Mouse (Mus musculus) left cerebral cortex, postnatal 25 days (tissue): ENCODE measurements at regions not wholly inside any gene's neighbourhood (a gene's known extent, or its start where the extent isn't known, plus 50 kb on each side); places are given as distances from the start of the nearest gene placed in this dataset.

Experiments used
- DNase-seq, 2 experiments: peaks; one replicate each; pipeline ENCODE4 v3.0.0; 2022; ENCODE audit warnings: low spot score in 2 of 2, mixed read lengths in 1 of 2
- intact Hi-C: fragments of 180-260 bp; cut with DNase I; formaldehyde crosslinking; loops from one replicate; pipeline ENCODE4 v1.15.1; 2025

GRCm38 (mm10) chr3:36291971-36292370 is 69.9 kb upstream of the Qrfpr start:
- intact Hi-C loops, result no loop called here
- DNase-seq, result no peak

GRCm38 (mm10) chr3:36284066-36284465 is 62.0 kb upstream of the Qrfpr start:
- no peak for DNase-seq

GRCm38 (mm10) chr3:36275502-36275901 is 53.4 kb upstream of the Qrfpr start:
- DNase-seq, result no peak
- intact Hi-C loops, result no loop called here

More at GRCm38 (mm10) chr3:36284066-36284465, 62.0 kb upstream of the Qrfpr start:
- intact Hi-C loops, result no loop called here
